Mouse (Mus musculus) midbrain, embryonic 11.5 days (tissue): ENCODE results near the gene Zc3h7a. TPM values are rescaled to one million over a fixed set of nuclear protein-coding genes. Genes with fewer than 3 reads are reported as not detected.

Source experiments
- ATAC-seq: fragments of 200-750 bp; cut with Nextera tagmentation; 2 replicates; pipeline ENCODE4 v1.8.0; 2017; ENCODE audit warnings: moderate TSS enrichment, moderate library complexity; ENCODE audit not compliant: low FRiP score
- DNase-seq: peaks from one replicate; pipeline ENCODE4 v3.0.0; 2015; ENCODE audit warnings: low spot score; ENCODE audit errors: missing footprints
- H3K27ac ChIP-seq: fragments of 300-500 bp; sonication (generic); 2 replicates; pipeline ENCODE4 v1.5.1; 2014; ENCODE audit warnings: low read depth, low read length
- H3K27me3 ChIP-seq: fragments of 300-500 bp; sonication (generic); 2 replicates; pipeline ENCODE4 v1.6.1; 2014; ENCODE audit warnings: mild to moderate bottlenecking, low read length, moderate library complexity, mixed read lengths; ENCODE audit not compliant: control insufficient read depth, insufficient read depth
- H3K36me3 ChIP-seq: fragments of 300-500 bp; sonication (generic); 2 replicates; pipeline ENCODE4 v1.6.1; 2014; ENCODE audit warnings: mild to moderate bottlenecking, low read length, moderate library complexity, mixed read lengths; ENCODE audit not compliant: control insufficient read depth, insufficient read depth
- H3K4me1 ChIP-seq: fragments of 300-500 bp; sonication (generic); 2 replicates; pipeline ENCODE4 v1.6.1; 2014; ENCODE audit warnings: low read length; ENCODE audit not compliant: control insufficient read depth, insufficient read depth
- H3K4me2 ChIP-seq: fragments of 300-500 bp; sonication (generic); 2 replicates; pipeline ENCODE4 v1.6.1; 2014; ENCODE audit warnings: mild to moderate bottlenecking, moderate library complexity
- H3K4me3 ChIP-seq: fragments of 300-500 bp; sonication (generic); 2 replicates; pipeline ENCODE4 v1.5.1; 2014; ENCODE audit warnings: low read depth, low read length
- H3K9ac ChIP-seq: fragments of 300-500 bp; sonication (generic); 2 replicates; pipeline ENCODE4 v1.6.1; 2014; ENCODE audit warnings: low read length
- H3K9me3 ChIP-seq: fragments of 300-500 bp; sonication (generic); 2 replicates; pipeline ENCODE4 v1.6.1; 2016; ENCODE audit warnings: low read length; ENCODE audit not compliant: control insufficient read depth
- WGBS: fragments of 180-500 bp; shearing (Covaris S2); extraction: QIAGEN DNeasy Blood & Tissue Kit; methylation state at CpG from one replicate; pipeline ENCODE4 v1.1.7; 2014; 5-methylcytosine and 5-hydroxymethylcytosine counted together
- microRNA-seq: library from miRNA; unstranded; fragments of <30 nt; microRNA quantifications from one replicate; pipeline ENCODE4, GENCODE M21; 2017
- polyA plus RNA-seq: library from polyadenylated mRNA; unstranded; fragments of >200 nt; fragmentation: Nextera tagmentation; extraction: Ambion mirVana; gene quantifications from 2 replicates; pipeline ENCODE4 v1.2.1, GENCODE M21; 2014

The Zc3h7a gene
- polyA plus RNA-seq, 1 experiment from 2014 or later: 82.2 TPM

DNA sequence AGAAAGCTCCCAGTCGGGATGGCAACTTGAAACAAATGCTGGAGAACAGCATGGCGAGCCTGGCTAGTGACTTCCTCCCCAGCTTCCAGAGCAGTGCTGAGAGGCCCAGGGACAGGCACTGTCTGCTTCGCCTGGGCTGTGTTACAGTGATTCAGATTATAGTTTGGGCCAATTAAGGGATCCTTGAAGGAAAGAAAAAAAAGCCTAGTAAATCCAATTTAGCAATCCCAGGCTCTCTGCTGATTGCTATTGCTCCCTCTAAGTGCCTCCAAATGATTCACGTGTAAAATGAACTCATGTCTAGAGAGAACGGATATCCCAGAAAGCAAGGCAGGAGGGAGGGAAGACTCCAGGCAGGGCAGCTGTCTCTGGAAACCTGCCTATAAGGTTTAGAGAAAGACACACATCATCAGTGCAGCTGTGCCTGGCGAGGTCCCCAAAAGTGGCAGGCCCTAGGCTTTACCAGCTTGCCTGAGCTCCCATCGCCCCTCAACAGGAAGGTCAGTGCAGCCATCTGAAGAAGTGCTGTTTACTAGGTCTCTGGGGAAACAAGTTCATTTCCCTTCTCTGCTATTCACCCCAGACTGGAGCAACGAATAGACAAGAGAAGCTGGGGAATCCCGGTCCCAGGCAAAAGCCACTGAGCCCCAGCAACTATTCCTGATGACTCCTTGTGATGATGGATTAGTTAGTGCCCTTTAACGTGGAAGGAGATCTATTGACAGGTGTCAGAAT is 85.2 kb downstream of the Zc3h7a start:
- H3K4me1 ChIP-seq: no peaks in the 10 kb centered on the region
- H3K27ac ChIP-seq: no peak overlapping the region
- no peak overlapping the region for H3K9ac ChIP-seq
- H3K27me3 ChIP-seq: no peaks in the 10 kb centered on the region
- no peak overlapping the region for H3K4me3 ChIP-seq
- ATAC-seq: no peak
- 81% methylated on average over 10 of the region's 10 CpGs for WGBS
- H3K9me3 ChIP-seq: no peaks in the 10 kb centered on the region
- no peak overlapping the region for H3K4me2 ChIP-seq
- H3K36me3 ChIP-seq: peaks cover 9% of the 10 kb centered on the region
- DNase-seq: no peak

DNA sequence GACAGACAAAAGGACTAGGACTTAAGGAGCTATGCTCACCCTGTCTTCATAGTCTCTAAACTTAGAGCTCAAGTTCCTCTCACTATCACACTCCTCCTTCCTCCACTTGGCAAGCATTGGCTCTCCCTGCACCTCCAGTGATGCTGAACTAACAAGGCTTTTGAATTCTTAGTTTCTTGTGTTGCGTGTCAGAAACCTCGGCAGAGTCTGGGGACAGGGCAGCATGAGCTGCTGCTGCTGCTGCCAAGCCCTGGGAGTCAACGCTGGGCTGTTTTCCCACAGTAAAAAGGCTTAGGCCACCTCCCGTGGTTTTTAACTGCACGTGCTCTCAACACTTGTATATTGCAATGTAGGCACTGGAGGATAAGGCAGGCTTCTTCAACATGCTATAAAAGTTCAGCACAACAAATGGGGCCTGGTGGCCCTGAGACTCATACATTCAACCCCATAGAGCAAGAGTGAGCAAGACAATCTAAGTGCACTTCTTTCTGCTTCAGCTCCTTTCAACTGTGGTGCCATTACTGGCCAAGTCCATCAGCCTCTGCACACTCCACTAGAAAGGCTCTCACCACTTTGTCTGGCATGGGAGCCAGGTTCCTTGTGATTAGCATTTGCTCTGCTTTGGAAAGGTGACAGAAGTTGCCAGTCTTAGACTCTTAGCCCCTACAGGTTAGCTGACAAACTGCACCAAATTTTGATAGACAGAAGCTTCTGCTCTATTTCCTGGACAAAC is 89.2 kb downstream of the Zc3h7a start:
- no peak for ATAC-seq
- Histone ChIP-seq H3K27ac (no peak overlapping the region), H3K36me3 (peaks cover 15% of the 10 kb centered on the region)

More for the DNA sequence above, 89.2 kb downstream of the Zc3h7a start:
- no peaks in the 10 kb centered on the region for H3K4me1 ChIP-seq
- no peaks in the 10 kb centered on the region for H3K27me3 ChIP-seq
- no peak for DNase-seq
- H3K4me3 ChIP-seq: no peak overlapping the region
- H3K9ac ChIP-seq: no peak overlapping the region
- no peak overlapping the region for H3K4me2 ChIP-seq
- WGBS: 67% methylated on average over 5 of the region's 5 CpGs
- H3K9me3 ChIP-seq: no peaks in the 10 kb centered on the region

Small RNA genes lying within 50 kb of the gene (microRNA-seq; reads per million reads assigned to microRNA genes)
- gene Gm23935: 297 reads per million, percentile 67 among the genes with 10 or more reads in this experiment

Other genes with a start within 250 kb of the Zc3h7a start
- gene Snn, start 115.4 kb downstream of the Zc3h7a start, polyA plus RNA-seq: 103 and 110 TPM in 2 replicates
- gene Litaf, start 110.2 kb downstream of the Zc3h7a start, polyA plus RNA-seq: 61.8 and 63.4 TPM in 2 replicates
- gene Txndc11, start 41.7 kb downstream of the Zc3h7a start, polyA plus RNA-seq: 27.3 and 31.0 TPM in 2 replicates
- 276 and 303 TPM in 2 replicates for gene Rsl1d1, start 26.9 kb upstream of the Zc3h7a start, polyA plus RNA-seq
- gene Gspt1, start 77.9 kb upstream of the Zc3h7a start, polyA plus RNA-seq: 87.6 and 95.2 TPM in 2 replicates
- not detected in 2 replicates for gene Tnfrsf17, start 137.4 kb upstream of the Zc3h7a start, polyA plus RNA-seq
- gene Snx29, start 146.5 kb upstream of the Zc3h7a start, polyA plus RNA-seq: 7.1 and 10.0 TPM in 2 replicates